Mouse (Mus musculus) heart, adult 2 months (tissue): ENCODE results near the gene Hipk2.

Source experiments
- CTCF ChIP-seq: fragments of 200-600 bp; IDR thresholded peaks from 2 replicates; pipeline ENCODE4 v1.8.1; 2022; ENCODE audit warnings: antibody characterized with exemption, mild to moderate bottlenecking, moderate library complexity
- EP300 ChIP-seq: fragments of 200-500 bp; IDR thresholded peaks from 2 replicates; pipeline ENCODE4 v1.6.1; 2011; ENCODE audit warnings: low read depth, low read length, control low read depth; ENCODE audit not compliant: insufficient read depth

GRCm38 (mm10) chr6:38876071-38876911, at the start of gene Hipk2:
- TF ChIP-seq CTCF (peak; percentile 39), EP300 (no peak)
